Mouse (Mus musculus) frontal cortex, postnatal 25 days (tissue): ENCODE data around the gene Lrp5.
A peak's percentile ranks its signal among the peaks of the same experiment; 100 is the strongest.
"Not testable (repeated sequence)": the region's sequence is repeated elsewhere in the genome, so short reads cannot be mapped to it uniquely, and the experiment has no call there.

Experiments used
- DNase-seq, 2 experiments: peaks; one replicate each; pipeline ENCODE4 v3.0.0; 2022; ENCODE audit warnings: low spot score in 2 of 2

Gene Lrp5

DNA sequence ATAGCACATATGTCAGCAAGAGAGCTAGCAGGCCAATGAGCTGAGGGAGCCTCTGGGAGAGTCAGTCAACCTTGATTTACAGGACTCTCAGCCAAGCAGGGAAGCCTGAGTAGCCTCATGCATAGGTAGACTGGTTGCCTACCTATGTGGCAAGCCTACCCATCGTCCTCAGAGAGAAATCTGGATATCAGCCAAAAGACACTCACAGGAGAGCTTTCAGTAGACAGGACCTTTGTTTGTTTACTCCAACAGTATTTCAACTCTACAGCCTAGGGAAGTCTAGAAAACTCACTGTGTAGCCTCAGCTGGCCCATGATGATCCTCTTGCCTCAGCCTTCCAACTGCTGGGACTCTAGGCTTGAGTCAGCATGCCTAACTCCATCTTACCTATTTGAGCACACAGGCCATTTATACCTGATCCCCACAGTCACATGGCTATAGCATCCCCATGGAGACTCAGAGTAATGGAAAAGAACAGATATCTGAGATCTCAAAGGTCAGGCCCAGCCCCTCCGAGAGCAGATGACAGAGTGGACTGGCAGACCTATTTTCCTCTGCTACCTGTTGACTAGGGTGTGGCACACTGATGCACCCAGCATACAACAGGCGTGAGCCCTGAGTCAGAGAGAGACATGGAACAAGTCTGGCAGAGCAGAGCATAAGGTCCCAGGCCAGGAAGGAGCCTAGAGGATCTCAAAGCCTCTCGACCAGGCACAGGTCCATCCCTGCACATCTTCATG is 73.7 kb downstream of the Lrp5 start:
- no peak for DNase-seq

GRCm38 (mm10) chr19:3611730-3612129 is 74.6 kb downstream of the Lrp5 start:
- no peak for DNase-seq

DNA sequence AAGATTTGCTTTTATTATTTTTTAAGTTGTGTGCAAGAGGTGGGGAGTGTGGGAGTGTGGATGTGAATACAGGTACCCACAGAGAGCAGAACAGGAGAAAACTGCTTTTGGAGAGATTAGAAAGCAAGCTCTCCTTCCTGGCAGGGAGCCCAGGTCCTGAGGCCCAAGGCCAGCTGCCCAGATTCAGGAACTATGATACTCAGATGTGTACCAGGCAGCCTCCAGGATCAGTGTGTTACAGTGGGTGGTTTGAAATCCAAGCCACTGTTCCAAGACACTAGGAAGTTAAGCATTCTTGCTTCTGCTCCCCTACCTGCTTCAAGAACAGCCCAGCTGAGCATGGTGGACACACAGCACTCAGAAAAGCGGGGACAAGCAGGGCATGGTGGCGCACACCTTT is 75.5 kb downstream of the Lrp5 start:
- no peak for DNase-seq

GRCm38 (mm10) chr19:3609826-3610225 is 76.5 kb downstream of the Lrp5 start:
- no peak for DNase-seq

DNA sequence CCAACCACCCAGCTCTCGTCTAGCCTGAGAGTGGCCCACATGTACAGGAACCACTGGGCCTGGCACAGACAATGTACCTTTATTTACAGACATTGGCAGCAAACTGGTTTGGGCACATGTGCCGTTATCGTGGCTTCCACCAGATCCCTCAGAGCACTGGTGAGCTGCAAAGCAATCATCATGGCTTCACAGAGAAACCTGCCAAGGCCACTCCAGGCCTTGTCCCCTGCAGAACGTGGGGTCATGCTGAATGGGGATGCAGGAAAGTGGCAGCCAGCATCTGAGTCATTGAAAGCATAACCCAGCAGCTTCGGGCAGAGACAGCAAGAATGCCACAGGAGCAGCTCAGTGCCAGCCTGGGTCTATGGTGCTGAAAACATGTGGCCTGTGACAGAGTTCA is 92.0 kb downstream of the Lrp5 start:
- no peak for DNase-seq

DNA sequence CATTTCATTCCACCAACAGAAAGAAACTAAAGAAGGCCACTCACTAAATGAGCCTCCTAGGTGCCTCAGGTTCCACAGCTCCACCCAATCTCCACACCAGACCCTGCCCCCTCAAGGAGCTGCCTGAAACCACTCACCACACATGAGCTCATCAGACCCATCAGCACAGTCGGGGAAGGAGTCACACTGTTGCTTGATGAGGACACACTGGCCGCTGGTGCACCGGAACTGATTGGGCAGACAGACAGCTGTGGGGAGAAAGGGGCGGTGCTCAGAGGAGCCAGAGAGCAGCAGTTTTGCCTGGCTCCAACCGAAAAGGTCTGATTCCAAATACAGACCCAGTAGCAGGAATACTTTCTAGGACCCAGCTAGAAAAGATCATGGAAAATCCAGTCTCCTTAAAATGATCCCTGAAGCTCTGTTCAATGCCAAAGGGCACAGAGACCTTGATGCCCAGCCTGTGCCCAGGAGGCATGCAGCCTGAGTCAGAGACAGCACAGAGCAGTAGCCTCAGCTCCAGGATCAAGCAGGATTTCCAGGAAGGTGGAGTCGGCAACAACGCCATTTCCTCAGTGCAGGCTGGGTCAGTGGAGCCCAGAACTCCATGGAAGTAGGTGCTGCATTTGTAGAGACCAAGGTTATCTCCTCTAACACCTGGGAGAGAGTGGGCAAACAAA is 92.8 kb downstream of the Lrp5 start:
- no peak for DNase-seq

DNA sequence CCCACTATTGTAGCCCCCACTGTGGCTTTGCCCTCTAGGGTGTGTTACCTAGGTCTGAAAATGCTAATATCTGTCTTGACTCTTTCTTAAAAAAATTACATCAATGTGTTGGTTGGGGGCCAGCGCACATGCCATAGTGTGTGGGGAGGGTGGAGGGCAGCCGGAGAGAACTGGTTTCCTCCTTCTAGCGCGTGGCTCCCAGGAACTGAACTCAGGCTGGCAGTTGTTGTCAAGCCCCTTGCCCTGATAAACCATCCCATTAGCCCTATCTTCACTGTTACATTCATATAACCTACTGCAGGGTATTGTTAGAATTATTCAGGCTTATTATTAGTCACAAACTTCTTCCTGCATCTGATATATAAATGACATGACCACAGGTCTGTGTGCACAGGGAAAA is 96.4 kb downstream of the Lrp5 start:
- no peak for DNase-seq

DNA sequence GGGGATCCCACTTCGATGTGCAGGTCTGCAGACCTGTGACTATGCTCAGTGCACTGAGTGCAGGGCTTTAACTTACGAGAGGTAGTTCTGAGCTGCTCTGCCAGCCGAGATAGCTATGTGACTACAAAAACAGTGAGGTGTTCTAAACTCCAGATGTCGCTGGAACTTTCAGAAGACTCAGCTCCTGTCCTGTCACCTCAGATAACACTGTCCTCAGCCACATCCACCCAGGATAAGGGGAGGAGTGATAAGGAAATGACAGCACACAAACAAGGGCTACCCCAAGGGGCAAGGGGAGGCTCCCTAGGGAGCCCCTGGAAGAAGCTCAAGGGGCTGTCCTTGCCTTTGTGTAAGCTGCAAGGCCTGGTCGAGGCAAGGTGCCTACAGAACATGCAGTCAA is 96.8 kb downstream of the Lrp5 start:
- DNase-seq: no peak

- not testable (repeated sequence) for DNase-seq
Measured at GRCm38 (mm10) chr19:3587729-3588128, 98.6 kb downstream of the Lrp5 start.

DNA sequence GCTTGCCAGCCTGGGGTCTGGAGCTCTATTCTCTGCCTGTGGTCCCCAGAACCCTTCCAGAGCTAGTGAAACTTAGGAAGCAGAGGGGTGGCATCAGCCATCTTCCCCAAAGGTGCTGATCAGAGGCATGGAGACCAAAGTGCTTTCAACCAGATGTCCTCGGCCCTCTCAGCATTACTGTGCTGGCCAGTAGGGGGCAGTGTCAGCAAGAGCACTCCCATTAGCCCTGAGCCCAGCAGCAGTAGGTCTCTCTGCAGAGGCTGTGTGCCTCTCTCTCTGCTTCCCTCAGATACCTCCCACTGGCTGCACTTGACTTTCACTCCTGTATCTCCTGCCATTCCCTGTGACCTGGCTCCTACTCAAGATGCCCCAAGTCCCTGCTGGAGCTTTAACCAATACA is 99.8 kb downstream of the Lrp5 start:
- DNase-seq: peak; percentile 37 to 42

- DNase-seq: no peak
Measured at GRCm38 (mm10) chr19:3586026-3586425, 100.3 kb downstream of the Lrp5 start.

- DNase-seq: peak; percentile 55 to 63
Measured at GRCm38 (mm10) chr19:3581326-3581725, 105.0 kb downstream of the Lrp5 start.

DNA sequence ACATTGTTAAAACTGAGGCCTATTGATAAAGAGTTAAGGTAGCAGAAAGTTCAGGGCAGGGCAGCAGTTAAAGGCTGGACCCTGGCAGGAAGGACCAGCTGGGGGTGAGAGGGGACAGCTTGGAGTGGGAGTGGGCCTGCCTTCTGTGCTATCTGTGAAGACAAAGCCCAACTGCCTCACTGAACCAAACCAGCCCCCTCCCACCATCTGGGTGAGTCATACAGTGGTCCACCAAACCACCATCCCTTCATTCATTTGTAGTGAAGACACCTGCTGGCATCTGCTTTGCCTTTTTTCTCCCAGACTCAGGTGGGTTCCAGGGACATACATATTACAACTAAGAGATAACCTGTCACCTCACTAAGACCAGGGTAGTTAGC is 108.5 kb downstream of the Lrp5 start:
- no peak for DNase-seq

GRCm38 (mm10) chr19:3577265-3577910 is 109.0 kb downstream of the Lrp5 start:
- DNase-seq: no peak

- no peak for DNase-seq
Measured at GRCm38 (mm10) chr19:3576451-3577264, 109.7 kb downstream of the Lrp5 start.

- peak; percentile 92 to 95 for DNase-seq
Measured at GRCm38 (mm10) chr19:3575632-3576384, 110.6 kb downstream of the Lrp5 start, which contains the start of gene Ppp6r3. Gene Ppp6r3, minus strand, starts transcription at chr19:3575749.

DNA sequence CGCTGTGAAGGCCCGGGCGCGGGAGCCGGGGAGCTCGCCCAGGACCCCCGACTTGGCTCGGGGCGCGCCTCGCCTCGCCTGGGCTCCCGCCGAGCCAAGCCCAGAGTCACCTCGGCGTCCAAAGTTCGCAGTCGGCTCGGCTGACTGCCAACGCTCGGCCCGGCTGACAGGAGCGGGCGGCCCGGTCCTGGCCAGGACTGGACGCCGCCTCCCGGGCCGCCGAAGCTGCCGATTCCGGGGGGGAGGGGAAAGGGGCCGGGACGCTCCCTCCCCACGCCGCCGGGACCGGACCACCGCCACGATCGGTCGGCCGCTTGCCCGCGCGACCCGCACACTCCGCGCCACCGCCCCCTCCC is 111.1 kb downstream of the Lrp5 start:
- DNase-seq: no peak

DNA sequence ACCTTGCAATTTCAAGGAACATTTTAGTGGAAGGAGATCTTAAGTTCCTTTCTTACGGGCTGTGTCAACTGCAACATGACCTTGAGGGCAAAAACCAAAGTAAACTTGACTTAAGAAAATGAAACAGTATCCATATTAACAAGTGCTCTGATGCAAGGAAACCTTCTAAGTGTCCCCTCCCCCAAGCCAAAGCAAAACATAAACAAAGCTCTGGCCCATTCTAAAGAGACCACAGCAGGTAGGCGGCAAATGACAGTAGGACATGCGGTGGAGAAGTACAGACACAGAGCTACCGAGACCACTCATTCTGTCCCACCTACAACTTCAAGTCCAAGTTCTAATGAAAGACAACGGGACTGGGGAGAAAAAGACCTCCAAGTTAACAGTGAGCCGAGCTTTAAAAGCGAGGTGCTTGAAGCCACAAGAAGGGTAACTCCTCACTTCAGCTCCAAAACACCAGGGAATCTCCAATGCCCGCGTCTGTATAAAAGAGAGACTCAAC is 111.7 kb downstream of the Lrp5 start:
- no peak for DNase-seq

DNA sequence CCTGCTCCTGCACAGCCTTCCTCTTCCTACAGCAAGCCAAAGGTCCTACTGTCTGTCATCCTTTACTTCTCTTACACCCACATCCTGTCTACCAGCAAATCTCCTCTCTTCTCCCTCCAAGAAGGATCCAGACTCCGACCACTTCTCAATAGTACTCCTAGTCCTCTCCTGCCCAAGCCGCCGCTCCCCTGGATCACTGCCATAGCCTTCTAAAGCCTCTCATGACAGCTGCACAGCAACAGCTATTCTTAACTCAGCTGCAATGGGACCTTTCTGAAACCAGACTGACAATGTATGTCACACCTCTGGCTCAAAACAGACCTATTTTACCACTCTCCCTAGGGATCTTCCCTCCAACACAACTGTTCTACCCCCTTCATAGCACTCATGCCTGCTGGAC is 122.1 kb downstream of the Lrp5 start:
- no peak for DNase-seq

DNA sequence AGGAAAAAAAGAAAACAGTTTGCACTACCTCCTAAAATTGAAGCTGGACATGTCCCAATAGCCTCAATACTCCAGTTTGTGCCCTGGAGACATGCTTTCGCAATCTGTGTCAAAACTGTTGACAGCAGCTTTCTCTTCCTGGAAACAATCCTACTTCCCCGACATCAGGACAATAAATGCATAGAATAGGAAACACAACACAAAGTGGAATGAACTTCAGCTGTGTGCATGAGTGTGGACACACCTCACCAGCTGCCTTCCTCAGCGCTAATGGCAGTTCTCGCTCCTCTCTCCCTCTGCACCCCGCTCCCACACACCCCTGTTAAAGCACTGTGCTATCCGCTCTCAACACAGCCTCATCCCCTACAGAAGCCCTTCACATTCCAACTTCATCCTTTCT is 123.6 kb downstream of the Lrp5 start:
- DNase-seq: no peak

GRCm38 (mm10) chr19:3562298-3562697 is 124.1 kb downstream of the Lrp5 start:
- no peak for DNase-seq
